Mouse (Mus musculus) cerebellum, adult 11-12 months (tissue): ENCODE results near the gene Cpsf7.
"Not testable (repeated sequence)": the region's sequence is repeated elsewhere in the genome, so short reads cannot be mapped to it uniquely, and the experiment has no call there.

Experiments
- DNase-seq: peaks from one replicate; pipeline ENCODE4 v3.0.0; 2022

Gene Cpsf7

DNA sequence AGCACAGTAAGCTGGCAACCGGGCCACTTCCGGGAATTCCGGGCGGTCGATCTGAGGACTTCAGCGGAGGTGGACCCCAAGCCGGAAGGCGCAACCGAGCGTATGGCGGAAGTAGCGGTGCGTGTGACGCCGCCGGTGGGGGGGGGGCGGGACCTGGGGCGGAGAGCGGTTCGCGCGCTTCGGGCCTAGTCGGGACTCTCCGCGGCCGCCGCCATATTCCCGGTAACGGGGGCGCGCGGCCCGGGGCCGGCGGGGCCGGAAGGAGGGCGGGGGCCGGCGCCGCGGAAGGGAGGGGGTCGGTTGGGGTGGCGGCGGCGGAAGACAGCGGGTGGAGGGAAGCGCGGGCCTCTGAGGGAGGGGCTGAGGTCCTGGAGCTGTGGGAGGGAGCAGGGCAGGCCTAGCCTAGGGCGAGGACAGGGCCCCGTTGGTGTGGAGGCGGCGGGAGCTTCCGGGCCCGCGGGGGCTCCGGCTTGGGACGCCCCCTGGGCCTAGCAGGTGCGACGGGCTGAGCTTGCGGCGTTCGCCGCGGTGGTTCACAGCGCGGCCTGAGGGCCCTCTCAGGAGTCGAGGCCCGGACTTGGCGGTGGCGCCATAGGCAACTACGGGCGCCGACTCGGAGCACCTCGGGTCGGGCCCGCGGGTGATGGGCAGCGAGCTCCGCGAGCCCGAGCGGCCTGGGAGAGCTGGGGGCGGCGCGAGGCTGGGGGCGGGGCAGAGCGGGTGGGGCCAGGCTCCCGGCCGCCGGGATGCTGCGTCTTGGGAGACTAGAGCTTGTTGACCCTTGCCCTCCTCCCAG is at the start of gene Cpsf7:
Cpsf7 (plus strand) TSS at position 161 of the 796 bp plus-strand sequence.
- DNase-seq, result peak; percentile 88

DNA sequence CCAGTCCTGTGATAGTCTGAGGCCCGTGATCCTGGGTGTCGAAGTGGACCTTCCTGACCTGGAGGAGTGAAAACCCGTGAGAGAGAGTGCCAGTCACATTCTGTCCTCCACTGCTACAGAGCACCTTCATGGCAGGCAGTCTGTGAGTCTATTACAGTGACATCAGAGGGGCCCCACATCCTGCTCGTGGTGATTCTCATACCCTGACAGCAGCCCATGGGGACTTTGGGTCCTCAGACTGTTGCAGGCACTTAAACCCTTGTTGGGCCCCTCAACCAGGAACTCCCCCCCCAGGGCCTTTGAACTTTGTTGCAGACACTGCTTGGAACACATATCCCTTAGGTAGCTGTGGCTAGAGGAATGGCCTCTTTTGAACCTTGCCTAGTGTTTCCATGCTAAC is 45.5 kb upstream of the Cpsf7 start:
- no peak for DNase-seq

DNA sequence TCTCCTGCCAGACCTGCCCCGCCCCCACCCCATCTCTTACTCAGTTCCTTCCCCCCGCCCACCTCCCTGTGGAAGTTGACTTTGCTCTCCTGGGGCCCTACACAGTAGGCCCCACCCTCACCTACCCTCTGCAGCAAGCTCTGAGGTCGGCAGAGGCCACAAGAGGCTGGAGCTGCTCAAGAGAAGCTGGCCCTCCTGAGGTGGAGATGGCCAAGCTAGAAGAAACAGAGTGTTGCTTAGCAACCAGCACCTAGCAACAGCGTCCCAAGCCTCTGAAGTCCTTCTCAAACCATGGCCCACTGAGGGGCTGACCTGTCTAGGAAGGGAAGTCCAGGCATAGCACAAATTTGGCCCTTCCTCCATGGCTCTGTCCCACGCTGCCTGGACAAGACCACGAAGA is 42.4 kb upstream of the Cpsf7 start, which contains the start of gene Ppp1r32:
Ppp1r32 (minus strand) TSS at position 226 of the 400 bp plus-strand sequence.
- no peak for DNase-seq

DNA sequence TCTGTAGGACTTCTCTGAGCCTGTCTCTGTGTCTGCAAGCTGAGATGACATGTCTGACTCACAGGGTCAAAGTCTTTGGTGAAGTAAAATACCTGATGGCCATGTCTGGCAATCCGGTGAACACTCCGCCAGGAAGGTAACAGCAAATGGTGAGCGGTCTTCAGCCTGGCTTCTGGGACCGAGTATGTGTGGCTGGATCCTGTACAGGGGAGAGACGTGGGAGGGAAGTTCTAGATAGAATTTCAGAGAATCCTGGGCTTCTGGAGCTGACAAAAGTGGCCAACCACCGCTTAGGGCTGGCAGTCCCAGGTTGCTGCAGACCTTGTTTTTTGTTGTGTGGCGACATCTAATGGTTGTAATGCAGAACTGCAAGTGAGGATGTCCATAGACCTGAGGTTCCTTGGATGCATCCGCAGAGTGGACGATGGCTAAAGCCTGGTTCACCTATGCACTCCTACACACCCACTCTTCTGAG is 38.8 kb upstream of the Cpsf7 start:
- DNase-seq, result peak; percentile 47

DNA sequence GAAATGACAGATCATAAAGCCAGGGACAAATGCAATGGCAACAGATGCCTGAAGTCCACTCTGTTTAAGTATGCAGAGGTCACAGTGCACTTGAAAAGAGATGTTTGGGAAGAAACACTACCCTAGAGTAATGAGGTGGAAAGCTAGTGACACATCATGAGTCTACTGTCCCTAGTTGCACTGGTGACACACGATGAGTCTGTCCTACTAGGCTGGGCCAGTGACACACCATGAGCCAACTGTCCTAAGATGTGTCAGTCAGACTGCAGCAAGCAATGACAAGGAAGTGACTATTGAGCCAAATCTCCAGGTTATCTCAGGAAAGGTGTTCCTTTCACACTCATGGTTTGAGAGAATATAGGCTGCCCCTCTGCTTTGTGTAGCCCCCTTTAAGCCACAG is 29.4 kb upstream of the Cpsf7 start:
- no peak for DNase-seq

DNA sequence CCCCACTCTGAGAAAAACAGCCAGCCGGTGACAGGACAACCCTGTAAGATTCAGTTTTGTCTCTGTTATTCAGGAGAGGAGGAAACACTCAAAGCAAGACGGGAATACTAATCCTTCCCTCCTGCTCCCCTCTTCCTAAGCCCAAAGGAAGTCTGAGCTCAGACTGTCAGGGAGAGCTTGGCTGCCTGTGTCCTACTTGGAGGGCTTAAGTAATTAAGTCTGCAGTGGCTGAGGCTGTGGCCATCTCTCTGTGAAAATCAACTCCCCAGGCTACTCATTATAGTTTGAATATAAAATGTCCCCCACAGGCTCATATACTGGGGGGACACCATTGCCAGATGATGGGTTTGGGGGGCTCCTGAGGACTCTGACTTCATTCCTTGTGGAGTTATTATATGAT is 28.1 kb upstream of the Cpsf7 start:
- no peak for DNase-seq

DNA sequence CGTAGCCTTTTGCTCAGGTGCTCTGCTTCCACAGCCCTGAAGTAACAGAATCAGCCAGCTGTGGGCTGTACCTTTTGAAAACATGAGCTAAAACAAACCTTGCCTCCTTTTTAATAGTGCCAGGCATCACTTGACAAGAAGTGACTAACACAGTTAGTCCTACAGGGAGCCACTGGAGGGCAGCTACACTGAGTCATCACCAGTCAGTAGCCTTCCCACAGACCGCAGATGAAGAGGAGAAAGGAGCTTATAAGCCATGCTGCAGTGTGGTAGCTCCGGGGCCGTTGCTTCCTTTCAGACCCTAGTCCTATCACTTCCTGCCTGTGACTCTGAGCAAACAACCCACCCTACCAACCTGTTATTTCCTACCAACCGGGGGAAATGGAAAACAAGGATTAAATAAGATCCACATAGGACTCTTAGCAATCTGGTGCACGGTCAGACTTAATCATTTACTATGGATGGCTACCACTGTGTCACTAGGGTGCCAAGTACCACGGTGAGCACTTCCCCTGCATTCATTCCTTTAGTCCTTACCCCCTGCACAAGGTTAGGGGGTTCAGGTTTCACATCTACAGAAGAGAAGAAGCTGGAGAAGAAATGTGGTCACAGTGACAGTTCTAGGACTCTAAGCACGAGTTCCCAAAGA is 27.4 kb upstream of the Cpsf7 start:
- DNase-seq, result no peak

DNA sequence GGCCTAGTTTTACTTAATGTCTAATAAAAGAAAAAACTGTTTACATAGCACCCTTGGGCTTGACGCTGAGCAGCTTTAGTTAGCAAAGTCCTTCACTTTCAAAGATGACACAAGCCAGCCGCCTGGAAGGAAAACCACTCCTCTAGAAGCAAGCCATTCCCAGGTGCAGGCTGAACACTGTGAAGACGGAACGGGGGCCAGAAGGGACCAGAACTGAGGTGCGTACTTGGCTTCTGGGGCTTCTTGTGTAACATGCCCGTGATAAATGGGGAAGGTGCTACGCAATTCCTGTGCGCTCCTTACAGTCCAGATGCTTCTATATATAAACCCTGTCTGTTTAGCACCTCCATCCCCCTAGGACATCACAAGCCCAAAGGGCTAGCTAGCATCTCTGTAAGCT is 24.5 kb upstream of the Cpsf7 start:
- DNase-seq, result no peak

DNA sequence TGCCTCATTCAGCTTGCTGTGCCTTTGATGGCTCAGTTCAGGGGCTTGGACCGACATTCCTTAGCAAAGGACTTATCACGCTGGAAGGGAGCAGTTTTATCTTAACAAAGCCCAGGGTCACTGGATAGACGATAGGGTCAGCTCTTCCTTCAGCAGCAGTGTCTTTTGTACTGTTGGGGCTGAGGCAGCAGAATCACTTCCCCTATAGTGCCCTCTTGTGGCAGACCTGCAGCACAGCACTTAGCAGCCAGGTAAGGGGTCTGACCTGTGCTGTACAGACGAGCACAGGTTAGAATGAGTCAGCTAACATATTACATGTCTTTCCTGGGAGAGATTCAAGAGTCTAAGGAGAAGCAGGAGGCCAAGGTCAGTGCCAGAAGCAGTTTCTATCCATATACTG is 22.5 kb upstream of the Cpsf7 start:
- DNase-seq, result no peak

DNA sequence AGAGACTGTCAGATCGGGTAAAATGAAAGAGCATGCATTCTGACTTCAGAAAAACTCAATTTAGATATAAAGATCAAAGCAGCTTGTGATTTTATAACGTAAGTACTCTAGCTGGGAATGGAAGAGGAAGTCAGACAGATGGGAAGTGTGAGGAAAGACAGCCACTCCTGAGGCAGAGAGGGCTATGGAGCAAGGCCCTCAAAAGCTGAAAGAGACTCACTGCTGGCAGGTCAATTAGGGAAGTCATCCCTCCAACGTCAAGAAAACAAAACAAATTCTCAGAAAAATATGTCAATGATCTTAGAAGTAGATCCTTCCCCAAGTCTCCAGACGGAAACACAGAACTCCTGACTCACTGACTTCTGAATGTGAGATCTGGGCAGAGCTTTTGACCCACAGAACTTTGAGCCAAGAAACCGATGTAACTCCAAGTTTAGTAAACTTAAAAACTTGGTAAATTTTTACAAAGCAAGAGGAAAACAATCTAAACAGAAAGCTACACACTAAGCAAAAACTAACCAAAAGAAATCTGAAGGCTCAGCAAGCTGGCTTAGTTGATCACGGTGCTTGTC is 14.2 kb upstream of the Cpsf7 start:
- DNase-seq, result no peak

DNA sequence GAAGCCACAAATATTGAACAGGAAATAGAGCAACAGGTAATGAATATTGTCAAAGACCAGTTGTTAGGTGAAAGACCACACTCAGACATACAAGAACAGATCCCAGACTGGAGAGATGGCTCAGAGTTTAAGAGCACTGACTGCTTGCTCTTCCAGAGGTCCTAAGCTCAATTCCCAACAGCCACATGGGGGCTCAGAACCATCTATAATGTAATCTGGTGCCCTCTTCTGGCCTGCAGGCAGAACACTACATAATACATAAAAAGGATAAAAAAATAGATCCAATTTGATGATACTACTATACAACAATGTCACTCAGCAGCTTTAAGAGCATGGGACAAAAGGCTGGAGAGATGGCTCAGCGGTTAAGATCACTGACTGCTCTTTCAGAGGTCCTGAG is 4.7 kb upstream of the Cpsf7 start:
- no peak for DNase-seq

DNA sequence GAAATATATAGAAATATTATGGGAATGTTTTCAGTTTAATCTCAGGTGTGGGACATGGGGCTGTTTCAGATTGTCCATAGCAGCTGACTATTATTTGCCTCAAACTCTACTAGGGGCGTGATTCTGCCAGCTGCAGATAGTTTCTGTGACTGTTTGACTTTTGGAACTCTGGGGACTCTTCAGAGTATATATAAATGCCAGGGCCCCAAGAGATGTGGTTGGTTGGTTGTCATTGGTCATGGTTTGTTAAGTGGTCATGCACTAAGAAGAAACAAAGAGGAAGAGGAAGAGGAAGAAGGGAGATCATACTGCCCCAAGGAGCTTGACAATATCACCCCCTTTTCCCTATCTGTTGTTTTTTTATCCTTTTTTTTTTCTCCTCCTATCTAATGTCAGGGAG is 3.1 kb upstream of the Cpsf7 start:
- DNase-seq, result no peak

DNA sequence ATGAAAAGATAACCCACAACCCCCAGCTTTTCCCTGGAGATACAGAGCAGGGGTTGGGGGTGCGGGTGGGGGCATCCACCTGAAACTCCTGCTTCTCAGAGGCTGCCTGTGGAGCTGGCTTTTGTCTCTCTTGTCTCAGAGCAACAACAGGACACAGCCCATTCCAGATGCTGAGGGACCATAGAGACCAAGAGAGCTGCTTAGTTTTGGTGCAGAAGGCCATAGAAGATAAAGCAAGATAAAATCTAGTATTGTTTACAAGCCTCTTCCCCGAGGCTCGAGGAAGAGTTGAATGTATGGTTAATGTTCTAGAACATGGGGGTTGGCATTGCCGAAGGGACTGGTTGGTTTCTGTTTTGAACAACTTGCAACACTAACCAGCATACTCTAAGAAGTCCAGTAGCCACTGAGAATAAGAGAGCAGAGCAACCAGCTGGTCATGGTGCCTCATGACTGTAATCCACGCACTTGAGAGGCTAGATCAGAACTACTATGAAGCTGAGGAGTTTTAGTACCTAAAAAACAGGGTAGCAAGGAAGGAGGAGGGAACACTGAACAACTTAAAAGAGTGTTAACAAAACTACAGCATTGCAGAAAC is 1.5 kb upstream of the Cpsf7 start:
- DNase-seq, result no peak

DNA sequence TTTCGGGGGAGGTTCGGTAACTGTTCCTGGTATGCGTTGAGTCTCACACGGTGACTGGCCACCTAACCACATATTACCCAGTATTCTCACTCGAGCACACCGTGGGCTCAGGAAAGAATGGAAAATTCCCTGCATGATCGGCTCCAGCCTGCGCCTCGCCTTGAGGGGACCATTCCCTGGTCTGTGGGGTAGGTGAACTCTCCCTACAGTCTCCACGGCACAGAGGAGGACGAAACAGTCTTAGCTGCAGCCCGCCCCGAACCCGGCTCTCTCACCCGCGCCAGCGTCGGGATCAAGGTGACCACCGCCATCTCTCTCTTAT is 321 bp upstream of the Cpsf7 start:
- DNase-seq, result no peak

DNA sequence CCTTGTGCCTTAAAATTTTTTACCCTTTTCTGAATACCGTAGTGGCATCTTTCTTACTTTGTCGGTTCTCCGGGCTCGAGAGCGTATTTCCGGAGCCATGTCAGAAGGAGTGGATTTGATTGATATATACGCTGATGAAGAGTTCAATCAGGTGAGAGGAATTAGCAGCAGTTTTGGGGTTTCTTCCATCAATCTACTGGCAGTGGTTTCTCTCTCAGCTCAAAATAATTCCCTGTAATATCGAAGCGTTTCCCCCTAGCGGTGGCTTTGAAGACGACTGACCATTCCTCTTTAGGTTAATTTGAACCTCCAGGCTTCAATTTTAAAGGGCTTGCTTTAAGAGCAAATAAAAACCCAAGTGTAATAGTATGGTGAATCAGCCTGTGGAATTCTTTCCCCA is 844 bp downstream of the Cpsf7 start, which contains the start of gene Sdhaf2:
Sdhaf2 (minus strand) TSS at position 233 of the 400 bp plus-strand sequence.
- DNase-seq, result no peak

DNA sequence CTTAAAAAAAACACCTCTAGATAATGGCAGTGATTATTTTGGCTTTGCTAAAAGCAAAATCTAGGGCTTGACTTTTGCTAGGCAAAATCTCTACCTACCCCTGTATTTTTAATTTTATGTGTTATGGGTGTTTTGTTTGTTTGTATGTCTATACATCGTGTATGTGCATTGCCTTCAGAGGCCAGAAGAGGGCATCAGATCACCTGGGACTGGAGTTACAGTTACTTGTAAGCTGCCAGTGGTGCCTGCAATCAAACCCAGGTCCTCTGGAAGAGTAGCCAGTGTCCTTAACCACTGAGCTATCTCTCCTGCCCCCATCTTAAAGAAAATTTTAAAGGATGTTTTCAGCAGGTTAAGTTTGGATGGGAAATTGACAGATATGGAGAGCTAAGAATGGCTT is 5.0 kb downstream of the Cpsf7 start:
- no peak for DNase-seq

DNA sequence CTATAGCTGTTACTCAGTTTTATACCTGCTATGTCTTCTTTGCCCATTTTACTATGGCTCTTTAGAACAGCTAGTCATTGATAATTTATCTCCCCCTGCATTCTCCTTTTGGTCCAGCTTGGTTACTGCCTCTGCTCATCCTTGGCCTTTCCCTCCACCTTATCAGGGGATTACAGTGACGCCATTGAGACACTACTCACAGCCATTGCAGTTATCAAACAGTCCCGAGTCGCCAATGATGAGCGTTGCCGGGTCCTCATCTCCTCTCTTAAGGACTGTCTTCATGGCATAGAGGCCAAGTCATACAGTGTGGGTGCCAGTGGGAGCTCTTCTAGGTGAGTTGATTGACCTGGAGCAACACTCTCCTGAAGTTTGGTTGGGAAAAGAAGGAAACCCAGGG is 14.4 kb downstream of the Cpsf7 start:
- no peak for DNase-seq

DNA sequence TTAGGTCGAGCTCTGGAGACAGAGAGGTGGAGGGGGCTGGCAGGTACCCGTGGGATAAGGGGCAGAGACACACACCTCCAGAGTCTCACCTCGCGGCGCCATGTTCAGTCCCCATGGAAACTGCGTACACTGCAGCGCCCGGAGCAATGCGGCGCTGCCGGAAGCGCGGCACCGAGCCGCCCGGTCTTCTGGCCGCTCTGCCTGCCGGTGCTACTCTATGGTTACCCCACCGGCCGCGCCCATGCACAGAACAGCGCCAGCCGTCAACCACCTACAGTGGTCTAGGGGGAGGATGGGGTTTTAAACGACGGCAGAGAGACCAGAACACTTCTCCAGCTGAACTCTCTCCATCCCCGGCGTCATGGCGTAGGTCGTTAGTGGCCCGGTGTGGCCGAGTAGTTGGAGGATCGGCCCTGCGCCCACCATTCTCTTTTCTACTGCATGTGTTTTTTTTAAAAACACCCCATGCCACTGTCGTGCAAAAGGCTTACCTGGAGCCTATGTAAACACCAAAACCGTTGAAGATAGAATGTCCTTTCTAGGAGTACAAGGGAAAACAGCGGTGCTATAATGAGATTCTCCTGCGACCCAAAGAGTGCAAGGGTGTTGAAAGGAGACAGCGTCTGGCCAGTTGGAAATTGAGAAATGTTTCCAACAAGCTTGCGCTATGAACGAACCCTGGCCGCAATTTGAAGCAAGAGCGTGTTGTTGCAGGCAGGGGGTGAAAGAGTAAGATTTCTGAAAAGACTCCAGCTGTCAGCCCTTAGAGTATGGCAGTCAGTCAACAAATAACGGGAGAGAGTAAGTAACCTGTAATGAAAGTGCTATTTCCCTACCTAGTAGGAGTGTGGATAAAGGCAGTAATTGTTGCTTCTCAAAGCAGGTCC is 30.8 kb downstream of the Cpsf7 start, which contains the start of gene Tmem216:
Tmem216 (minus strand) TSS at position 615 of the 887 bp plus-strand sequence.
- peak; percentile 83 for DNase-seq

DNA sequence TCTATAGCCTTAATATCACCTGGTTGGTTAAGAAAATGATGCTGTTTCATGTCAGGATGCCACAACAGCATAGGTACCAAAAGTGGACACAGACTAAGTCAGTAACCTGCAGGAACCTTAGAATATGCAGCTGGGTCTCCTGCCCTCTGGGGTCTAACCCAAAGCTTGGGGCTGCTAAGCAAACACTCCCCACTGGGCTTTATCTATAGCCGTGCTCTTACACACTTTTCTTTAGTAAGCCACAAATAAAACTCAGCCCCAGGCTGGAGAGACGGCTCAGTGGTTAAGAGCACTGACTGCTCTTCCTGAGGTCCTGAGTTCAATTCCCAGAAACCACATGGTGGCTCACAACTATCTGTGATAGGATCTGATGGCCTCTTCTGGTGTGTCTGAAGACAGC is 31.9 kb downstream of the Cpsf7 start:
- DNase-seq, result no peak

DNA sequence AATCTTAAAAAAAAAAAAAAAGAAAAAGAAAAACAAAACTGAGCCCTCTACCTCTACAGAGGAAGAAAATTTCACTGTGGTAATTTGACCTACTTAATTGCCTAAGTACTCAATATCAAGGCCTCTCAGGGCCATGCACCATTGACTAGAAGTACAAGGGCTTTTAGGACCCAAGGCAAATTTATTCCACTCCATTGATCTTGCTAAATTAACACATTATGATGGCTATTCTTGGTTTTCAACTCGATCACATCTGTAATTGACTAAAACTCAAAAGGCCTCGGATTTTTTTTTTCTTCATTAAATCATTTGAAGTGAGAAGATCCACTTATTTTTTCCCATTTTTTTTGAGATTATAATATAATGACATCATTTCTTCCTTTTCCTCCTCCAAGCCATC is 32.4 kb downstream of the Cpsf7 start:
- no peak for DNase-seq

DNA sequence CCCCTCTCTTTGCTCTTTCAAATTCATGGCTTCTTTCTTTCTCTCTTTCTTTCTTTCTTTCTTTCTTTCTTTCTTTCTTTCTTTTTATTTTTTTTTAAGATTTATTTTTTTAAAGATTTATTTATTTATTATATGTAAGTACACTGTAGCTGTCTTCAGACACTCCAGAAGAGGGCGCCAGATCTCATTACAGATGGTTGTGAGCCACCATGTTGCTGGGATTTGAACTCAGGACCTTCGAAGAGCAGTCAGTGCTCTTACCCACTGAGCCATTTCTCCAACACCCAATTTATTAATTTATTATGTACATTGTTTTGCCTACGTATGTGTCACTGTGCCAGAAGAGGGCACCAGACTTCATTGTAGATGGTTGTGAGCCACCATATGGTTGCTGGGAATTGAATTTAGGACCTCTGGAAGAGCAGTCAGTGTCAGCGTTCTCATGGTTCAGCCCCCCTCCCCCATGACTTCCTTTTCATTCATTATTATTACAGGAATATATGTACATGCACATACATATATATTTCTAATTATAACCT is 32.8 kb downstream of the Cpsf7 start:
- DNase-seq, result not testable (repeated sequence)

DNA sequence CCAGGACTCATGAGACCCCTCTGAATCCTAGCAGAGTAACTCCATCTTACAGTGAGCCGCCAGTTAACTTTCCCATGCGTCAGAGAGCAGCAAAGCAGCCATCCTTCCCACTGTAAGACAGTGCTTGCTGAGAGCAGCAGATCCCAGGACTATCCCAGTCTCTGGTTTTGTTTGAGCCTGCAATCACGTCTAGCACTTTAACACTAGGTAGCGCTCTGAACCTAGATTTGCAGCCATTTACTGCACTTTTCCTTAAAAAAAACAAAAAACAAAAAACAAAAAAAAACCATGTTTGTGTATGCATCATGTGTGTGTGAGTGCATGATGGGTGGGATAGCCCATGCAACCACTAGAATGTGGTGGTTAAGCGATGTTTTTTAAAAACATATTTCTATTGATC is 35.0 kb downstream of the Cpsf7 start:
- no peak for DNase-seq
